Mouse (Mus musculus): ENCODE data around the gene Smok2a.
"Not testable (repeated sequence)": the region's sequence is repeated elsewhere in the genome, so short reads cannot be mapped to it uniquely, and the experiment has no call there.

GRCm38 (mm10) chr17:13205247-13205646 is 15.7 kb upstream of the Smok2a start:
- TF ChIP-seq POLR2A (IDR thresholded peaks at IDR 0.05; ENCODE audit: borderline replicate concordance, insufficient read depth, low read length); CTCF (IDR thresholded peaks at IDR 0.05; ENCODE audit: borderline replicate concordance, insufficient read depth, low read depth, low read length): not testable (repeated sequence)
